Mouse (Mus musculus) urinary bladder, postnatal 25 days (tissue): ENCODE data around the gene Dpep1.
"Not testable (repeated sequence)": the region's sequence is repeated elsewhere in the genome, so short reads cannot be mapped to it uniquely, and the experiment has no call there.

ENCODE experiments used
- DNase-seq: peaks from one replicate; pipeline ENCODE4 v3.0.0; 2022; ENCODE audit warnings: low spot score

The Dpep1 gene

GRCm38 (mm10) chr8:123212321-123213117, 26.5 kb downstream of the Dpep1 start, which contains the start of the genes Chmp1a and Spata33:
Chmp1a (minus strand) TSS chr8:123212763.
Spata33 (plus strand) TSS chr8:123212832.
- DNase-seq, result peak; percentile 84

DNA sequence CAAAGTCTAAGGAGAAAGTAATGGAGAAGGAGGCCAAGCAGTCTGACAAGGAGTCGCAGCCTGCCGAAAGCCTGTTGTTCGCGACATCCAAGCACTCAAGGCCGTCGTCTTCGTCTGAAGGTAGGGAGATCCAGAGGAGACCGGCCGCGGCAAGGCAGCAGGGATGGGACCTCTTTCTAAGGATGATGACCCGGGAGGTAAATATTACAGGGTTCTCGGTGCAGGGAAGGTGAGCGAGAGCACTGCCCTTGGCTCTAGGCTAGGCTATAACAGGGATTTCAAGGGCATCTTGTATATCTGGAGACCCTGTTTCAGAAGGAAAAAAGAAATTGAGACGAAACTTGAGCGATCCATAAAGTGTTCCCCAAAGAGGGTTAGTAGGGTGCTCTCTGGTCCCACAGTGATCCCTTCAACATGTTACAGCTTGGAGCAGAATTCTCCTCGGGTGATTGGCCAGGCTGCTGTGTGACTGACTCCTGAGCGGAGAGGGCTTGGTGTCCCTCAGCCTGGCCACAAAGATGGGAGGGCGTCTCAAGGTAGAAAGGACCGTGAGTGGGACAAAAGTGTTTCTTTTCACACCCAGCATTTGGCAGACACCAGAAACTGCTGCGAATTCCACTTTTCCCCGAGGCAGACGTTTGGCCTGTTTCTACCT, 27.2 kb downstream of the Dpep1 start:
- DNase-seq, result no peak

- no peak for DNase-seq
These were observed 29.4 kb downstream of the Dpep1 start for GRCm38 (mm10) chr8:123215430-123215829.

GRCm38 (mm10) chr8:123220917-123221316, 34.9 kb downstream of the Dpep1 start:
- no peak for DNase-seq

DNA sequence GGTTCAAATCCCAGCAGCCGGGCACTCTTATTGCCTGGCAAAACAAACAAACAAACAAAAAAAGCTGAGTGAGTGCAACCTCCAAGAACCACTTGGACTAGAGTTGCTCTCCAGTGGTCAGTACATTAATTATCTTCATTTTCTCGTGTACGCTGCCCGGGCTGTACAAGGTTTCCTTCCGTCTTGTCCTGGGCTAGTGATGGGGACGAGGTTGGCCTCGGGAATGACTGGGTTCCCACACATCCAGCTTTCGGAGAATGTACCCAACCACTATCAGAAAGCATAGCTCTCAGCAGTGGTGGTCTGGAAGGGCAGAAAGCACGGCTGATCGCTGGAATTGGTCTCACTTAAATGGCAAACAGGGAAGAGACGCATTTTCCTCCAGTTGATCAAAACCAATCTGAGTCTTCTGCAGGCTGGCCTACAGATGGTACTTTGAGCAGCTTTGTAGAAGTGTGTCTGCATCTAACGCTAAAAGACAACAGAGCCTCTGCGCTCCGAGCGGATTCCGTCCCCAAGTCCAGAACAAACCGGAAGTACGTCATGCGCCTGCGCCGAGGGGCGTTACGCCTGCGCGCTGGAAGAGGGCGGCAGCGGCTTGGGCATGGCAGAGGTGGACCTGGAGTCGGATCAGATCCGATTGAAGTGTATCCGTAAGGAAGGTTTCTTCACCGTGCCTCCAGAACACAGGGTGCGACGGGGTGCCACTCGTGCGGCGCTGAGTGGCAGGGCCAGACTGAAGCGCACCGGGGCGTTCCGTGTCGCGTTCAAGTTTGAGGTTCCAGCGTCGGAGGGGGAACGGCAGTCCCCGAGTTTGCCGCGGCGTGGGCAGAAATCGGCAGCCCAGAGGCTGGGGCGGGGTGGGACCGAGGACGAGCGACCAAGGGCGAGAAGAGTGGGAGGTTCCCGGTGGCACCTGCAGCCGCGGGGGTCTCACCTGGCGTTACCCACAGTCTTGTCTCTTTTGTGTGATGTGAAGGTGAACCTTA, 38.5 kb downstream of the Dpep1 start, which contains the start of gene Cdk10:
Cdk10 (plus strand) TSS at position 565 of the 989 bp plus-strand sequence.
- peak; percentile 96 for DNase-seq

DNA sequence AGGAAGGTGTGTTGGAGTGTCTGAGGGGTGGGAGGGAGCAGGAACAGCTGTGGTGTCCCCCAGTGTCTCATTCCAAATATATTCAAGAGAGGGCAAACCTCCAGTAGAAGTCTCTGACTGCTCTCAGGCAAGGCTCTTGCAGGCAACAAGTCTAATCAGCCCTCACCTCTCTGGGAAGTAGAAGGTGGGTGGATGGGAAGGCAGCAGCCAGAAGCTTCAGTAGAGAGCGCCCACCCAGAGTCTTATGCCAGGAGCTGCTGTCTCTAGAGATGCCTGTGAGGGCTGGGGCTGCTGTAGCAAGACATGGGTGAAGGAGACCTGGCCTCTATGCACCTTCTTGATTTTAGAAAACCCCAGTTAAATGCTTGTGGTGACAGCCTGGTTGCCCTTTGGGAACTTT, 42.4 kb downstream of the Dpep1 start:
- DNase-seq, result no peak

GRCm38 (mm10) chr8:123230326-123230725, 44.3 kb downstream of the Dpep1 start:
- not testable (repeated sequence) for DNase-seq

DNA sequence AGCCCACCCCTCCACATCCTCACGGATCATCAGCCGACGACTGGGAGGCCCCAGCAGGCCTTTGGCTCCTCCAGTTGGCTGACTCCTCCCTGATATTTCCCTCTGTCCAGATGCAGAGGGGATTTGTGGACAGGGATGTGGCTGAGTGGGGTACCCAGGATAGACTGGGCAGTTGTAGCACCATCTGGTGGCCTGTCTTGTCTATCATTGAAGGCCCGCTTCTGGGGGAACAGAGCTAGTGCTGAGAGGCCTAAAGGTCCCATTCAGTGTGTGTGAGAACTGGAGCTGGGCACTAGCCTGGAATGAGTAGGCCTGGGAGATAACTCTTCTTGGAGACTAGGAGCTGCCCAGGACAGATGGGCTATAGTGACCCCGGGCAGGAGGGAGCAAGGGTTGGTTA, 45.7 kb downstream of the Dpep1 start:
- DNase-seq, result no peak

DNA sequence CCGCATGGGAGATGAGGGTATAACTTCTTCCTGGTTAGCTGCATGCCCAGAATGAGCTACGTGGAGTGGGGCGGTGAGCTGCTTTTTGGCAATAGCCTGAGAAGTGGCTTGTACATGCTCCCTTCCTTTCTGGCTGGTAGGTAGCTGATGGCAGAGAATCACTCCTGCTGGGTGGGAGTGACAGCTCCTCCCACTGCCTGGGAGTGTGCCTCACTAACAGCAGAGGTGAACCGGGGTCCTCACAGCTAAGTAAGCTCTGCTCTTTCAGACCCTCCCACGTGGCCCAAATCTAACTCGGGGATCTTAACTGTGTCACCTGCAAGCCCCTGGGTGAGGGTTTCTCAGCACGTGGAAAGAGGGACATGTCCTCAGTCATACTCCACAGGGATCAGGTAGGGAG, 46.5 kb downstream of the Dpep1 start:
- DNase-seq, result no peak

DNA sequence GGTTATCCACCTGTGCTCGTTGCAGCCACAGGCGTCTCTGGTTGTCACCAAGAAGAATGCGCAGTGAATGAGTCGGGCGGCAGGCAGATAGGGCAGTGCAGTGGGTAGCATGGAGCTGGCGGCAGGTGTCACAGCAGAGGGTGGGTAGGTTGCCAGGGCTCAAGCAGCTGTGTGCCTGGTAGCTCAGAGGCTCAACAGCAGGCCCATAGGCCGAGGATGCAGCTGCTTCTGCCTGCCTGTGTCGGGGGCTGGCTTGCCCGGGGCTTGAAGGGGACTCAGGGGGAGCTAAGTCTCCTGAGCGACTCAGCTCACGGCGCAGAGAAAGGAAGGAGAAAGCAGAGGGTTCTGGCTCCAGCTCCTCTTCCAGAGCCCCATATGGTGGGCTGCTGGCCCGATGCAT, 47.3 kb downstream of the Dpep1 start:
- no peak for DNase-seq

DNA sequence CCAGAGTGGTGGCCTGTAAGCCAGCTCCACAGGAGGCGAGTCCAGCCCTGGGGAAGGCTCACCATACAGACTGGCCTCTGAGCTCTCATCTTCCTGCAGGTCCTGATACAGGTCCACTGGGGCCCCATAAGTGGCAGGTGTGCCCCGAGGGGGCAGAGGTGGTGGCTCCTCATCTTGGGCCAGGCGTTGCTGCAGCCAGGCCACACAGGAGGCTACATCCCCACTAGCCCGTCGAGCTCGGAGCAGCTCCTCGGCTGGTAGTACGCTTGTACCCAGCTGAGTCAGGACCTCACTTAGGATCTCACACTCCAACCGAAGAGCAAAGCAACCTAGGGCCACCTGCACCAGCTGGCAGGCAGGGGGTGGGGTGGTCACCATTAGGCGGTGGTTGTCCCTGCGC, 47.7 kb downstream of the Dpep1 start:
- DNase-seq, result no peak

- no peak for DNase-seq
These were observed 49.0 kb downstream of the Dpep1 start for GRCm38 (mm10) chr8:123234918-123235519.

GRCm38 (mm10) chr8:123235520-123236497, 49.8 kb downstream of the Dpep1 start, which contains the start of gene Spata2l:
Spata2l (minus strand) TSS chr8:123236233.
- peak; percentile 80 for DNase-seq

DNA sequence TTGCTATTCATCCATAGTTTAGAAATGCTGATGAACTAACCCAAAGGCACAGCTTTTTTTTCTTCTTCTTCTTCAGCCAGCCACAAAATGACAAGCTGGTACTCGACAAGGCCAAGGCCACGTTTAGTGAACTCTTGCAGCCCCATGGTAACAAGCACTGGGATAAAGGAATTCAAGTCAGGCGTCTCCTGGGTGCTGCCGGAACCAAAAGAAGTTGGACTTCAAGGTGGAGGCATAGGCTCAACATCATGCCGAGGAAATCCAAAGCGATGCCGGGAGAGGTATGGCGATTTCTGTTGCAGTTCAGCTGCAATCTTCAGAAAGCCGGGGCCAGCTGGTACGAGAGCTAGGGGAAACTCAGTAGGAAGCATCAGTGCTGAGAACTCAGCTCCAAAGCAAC, 53.4 kb downstream of the Dpep1 start:
- DNase-seq, result no peak

GRCm38 (mm10) chr8:123242107-123242923, 56.3 kb downstream of the Dpep1 start:
- no peak for DNase-seq

DNA sequence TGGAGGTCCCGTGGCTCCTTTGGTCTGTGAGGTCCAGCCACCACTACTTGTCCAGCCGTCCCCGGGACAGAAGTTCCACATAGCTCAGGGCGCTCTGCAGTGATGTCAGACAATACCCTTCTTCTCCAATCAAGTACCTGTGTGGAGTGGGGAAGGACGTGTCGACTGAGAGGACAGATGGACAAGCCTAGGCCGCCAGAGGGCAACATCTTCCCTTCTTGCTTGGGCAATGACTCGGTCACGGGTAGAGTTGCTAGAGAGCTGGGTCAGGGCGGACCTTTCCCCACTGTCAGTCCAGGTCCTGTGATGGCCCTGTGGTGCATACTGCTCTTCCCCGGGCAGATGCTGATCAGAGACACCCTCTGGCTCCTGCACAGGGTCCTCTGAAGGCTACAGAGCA, 57.0 kb downstream of the Dpep1 start:
- DNase-seq, result no peak

DNA sequence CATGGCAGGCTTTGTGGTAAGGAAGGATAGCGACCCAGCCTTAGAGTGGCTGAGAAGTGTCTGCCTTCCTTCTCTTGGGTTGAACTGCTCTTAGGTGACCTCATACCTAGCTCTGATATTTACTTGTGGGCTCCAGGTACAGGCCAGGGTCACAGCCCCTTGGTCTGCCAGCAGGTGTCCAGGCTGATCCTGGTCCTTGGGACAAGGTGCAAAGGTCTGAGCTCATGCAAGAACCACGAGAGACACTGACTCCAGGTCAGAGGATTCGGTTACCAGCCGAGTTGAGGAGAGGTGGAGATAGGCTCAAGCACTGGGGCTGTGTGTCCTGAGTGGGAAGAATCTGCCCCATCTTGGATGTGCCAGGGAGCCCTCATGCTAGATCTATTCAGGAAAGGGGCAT, 58.3 kb downstream of the Dpep1 start:
- DNase-seq, result no peak

DNA sequence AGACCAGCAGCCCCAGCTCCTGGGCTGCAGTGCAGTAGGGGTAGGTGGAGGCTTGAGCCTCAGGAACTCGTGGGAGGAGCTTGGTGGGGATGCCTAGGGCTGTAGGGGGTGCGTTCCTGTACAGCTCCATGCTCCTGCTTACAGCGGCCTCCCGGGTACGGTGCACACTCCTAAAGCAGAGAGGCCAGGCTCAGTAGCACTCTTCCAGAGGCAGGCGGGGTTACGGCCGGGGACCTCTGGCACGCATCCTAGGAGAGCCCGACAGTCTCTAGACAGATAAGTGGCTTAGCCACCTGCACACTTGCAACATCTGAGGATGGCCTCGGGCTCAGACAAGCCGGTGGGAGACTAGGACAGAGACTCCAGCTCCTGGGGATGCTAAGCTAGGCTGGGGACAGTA, 59.5 kb downstream of the Dpep1 start:
- DNase-seq, result no peak

- DNase-seq, result no peak
These were observed 61.7 kb downstream of the Dpep1 start for GRCm38 (mm10) chr8:123247748-123248147.

- no peak for DNase-seq
These were observed 62.6 kb downstream of the Dpep1 start for GRCm38 (mm10) chr8:123248596-123248995.
